Mouse (Mus musculus): ENCODE measurements around the gene Phykpl. TPM values are rescaled to one million over a fixed set of nuclear protein-coding genes. Genes with fewer than 3 reads are reported as not detected.
A peak's percentile ranks its signal among the peaks of the same experiment; 100 is the strongest.
"Not testable (repeated sequence)": the region's sequence is repeated elsewhere in the genome, so short reads cannot be mapped to it uniquely, and the experiment has no call there.

Gene Phykpl
- polyA plus RNA-seq, 1 experiment from 2014 or later = 18.1 TPM

GRCm38 (mm10) chr11:51607096-51607738 lies 22.7 kb downstream of the Phykpl start:
- Histone ChIP-seq H3K36me3 (peaks cover 34% of the 10 kb centered on the region), H3K9me3 (no peaks in the 10 kb centered on the region), H3K27me3 (no peaks in the 10 kb centered on the region), H3K4me2 (peak overlapping the region; percentile 80), H3K9ac (peak overlapping the region; percentile 88), H3K4me1 (peaks cover 29% of the 10 kb centered on the region), H3K4me3 (peak overlapping the region; percentile 99), H3K27ac (peak overlapping the region; percentile 94)
- ATAC-seq (ENCODE audit: borderline replicate concordance, extremely low read depth, low FRiP score, low TSS enrichment) = peak; percentile 41
- 7% methylated on average over 15 of the region's 15 CpGs for WGBS

- no peak overlapping the region for H3K9ac ChIP-seq
- H3K4me3 ChIP-seq = no peak overlapping the region
- H3K27me3 ChIP-seq = no peaks in the 10 kb centered on the region
- peaks cover 17% of the 10 kb centered on the region for H3K4me1 ChIP-seq
- peaks cover 12% of the 10 kb centered on the region for H3K36me3 ChIP-seq
- ATAC-seq (ENCODE audit: borderline replicate concordance, extremely low read depth, low FRiP score, low TSS enrichment) = no peak
- H3K27ac ChIP-seq = no peak overlapping the region
- H3K9me3 ChIP-seq = no peaks in the 10 kb centered on the region
- no peak overlapping the region for H3K4me2 ChIP-seq
- WGBS = 68% methylated on average over 3 of the region's 3 CpGs
Observed at GRCm38 (mm10) chr11:51609266-51609909, 24.8 kb downstream of the Phykpl start.

GRCm38 (mm10) chr11:51609940-51610339 lies 25.4 kb downstream of the Phykpl start:
- not testable (repeated sequence) for ATAC-seq (ENCODE audit: borderline replicate concordance, extremely low read depth, low FRiP score, low TSS enrichment); H3K27me3 ChIP-seq; H3K4me3 ChIP-seq; H3K27ac ChIP-seq; H3K4me2 ChIP-seq; H3K36me3 ChIP-seq; H3K9ac ChIP-seq; H3K9me3 ChIP-seq
- peaks cover 17% of the 10 kb centered on the region for H3K4me1 ChIP-seq
- 78% methylated on average over 5 of the region's 5 CpGs for WGBS

- WGBS = 67% methylated on average over 8 of the region's 8 CpGs
- Histone ChIP-seq H3K36me3 (no peaks in the 10 kb centered on the region), H3K9me3 (no peaks in the 10 kb centered on the region), H3K4me3 (no peak overlapping the region), H3K4me2 (no peak overlapping the region), H3K9ac (no peak overlapping the region), H3K4me1 (peaks cover 24% of the 10 kb centered on the region), H3K27ac (peak overlapping the region; percentile 98), H3K27me3 (no peaks in the 10 kb centered on the region)
- no peak for ATAC-seq (ENCODE audit: borderline replicate concordance, extremely low read depth, low FRiP score, low TSS enrichment)
Observed at GRCm38 (mm10) chr11:51614256-51614655, 29.7 kb downstream of the Phykpl start.

GRCm38 (mm10) chr11:51615129-51615528 lies 30.6 kb downstream of the Phykpl start:
- Histone ChIP-seq H3K9me3 (no peaks in the 10 kb centered on the region), H3K36me3 (no peaks in the 10 kb centered on the region), H3K4me1 (peaks cover 25% of the 10 kb centered on the region), H3K27ac (peak overlapping the region; percentile 98), H3K4me2 (peak overlapping the region; percentile 81), H3K27me3 (no peaks in the 10 kb centered on the region), H3K4me3 (peak overlapping the region; percentile 41), H3K9ac (peak overlapping the region; percentile 59)
- 18% methylated on average over 7 of the region's 7 CpGs for WGBS
- ATAC-seq (ENCODE audit: borderline replicate concordance, extremely low read depth, low FRiP score, low TSS enrichment) = no peak

- H3K27ac ChIP-seq = peak overlapping the region; percentile 98
- no peaks in the 10 kb centered on the region for H3K27me3 ChIP-seq
- WGBS = 3% methylated on average over 14 of the region's 14 CpGs
- H3K4me2 ChIP-seq = peak overlapping the region; percentile 81
- ATAC-seq (ENCODE audit: borderline replicate concordance, extremely low read depth, low FRiP score, low TSS enrichment) = peak; percentile 73
- H3K36me3 ChIP-seq = no peaks in the 10 kb centered on the region
- H3K4me3 ChIP-seq = peak overlapping the region; percentile 41
- H3K9ac ChIP-seq = peak overlapping the region; percentile 59
- H3K4me1 ChIP-seq = peaks cover 30% of the 10 kb centered on the region
- no peaks in the 10 kb centered on the region for H3K9me3 ChIP-seq
Observed at GRCm38 (mm10) chr11:51615601-51616000, 31.0 kb downstream of the Phykpl start.

- H3K9me3 ChIP-seq; ATAC-seq (ENCODE audit: borderline replicate concordance, extremely low read depth, low FRiP score, low TSS enrichment); H3K27me3 ChIP-seq; H3K36me3 ChIP-seq: not testable (repeated sequence)
- peak overlapping the region; percentile 81 for H3K4me2 ChIP-seq
- peak overlapping the region; percentile 98 for H3K27ac ChIP-seq
- 86% methylated on average over 7 of the region's 7 CpGs for WGBS
- peak overlapping the region; percentile 59; the same call in 1 of the 2 replicates for H3K9ac ChIP-seq
- peak overlapping the region; percentile 41 for H3K4me3 ChIP-seq
- H3K4me1 ChIP-seq = peaks cover 35% of the 10 kb centered on the region
Observed at GRCm38 (mm10) chr11:51616113-51616512, 31.6 kb downstream of the Phykpl start.

- Histone ChIP-seq H3K9me3 (no peaks in the 10 kb centered on the region), H3K4me3 (no peak overlapping the region), H3K4me2 (no peak overlapping the region), H3K4me1 (peaks cover 38% of the 10 kb centered on the region), H3K9ac (no peak overlapping the region), H3K27me3 (no peaks in the 10 kb centered on the region), H3K27ac (no peak overlapping the region), H3K36me3 (peaks cover 9% of the 10 kb centered on the region)
- WGBS = 3% methylated on average over 4 of the region's 4 CpGs
- no peak for ATAC-seq (ENCODE audit: borderline replicate concordance, extremely low read depth, low FRiP score, low TSS enrichment)
Observed at GRCm38 (mm10) chr11:51617693-51618092, 33.1 kb downstream of the Phykpl start.

GRCm38 (mm10) chr11:51618894-51619408 lies 34.4 kb downstream of the Phykpl start:
- peak; percentile 23; the same call in 1 of the 2 replicates for ATAC-seq (ENCODE audit: borderline replicate concordance, extremely low read depth, low FRiP score, low TSS enrichment)
- 46% methylated on average over 8 of the region's 8 CpGs for WGBS
- H3K27me3 ChIP-seq = no peaks in the 10 kb centered on the region
- H3K4me1 ChIP-seq = peaks cover 38% of the 10 kb centered on the region
- no peaks in the 10 kb centered on the region for H3K9me3 ChIP-seq
- peak overlapping the region; percentile 46; the same call in 1 of the 2 replicates for H3K27ac ChIP-seq
- peak overlapping the region; percentile 64 for H3K4me3 ChIP-seq
- no peak overlapping the region for H3K9ac ChIP-seq
- peak overlapping the region; percentile 70 for H3K4me2 ChIP-seq
- H3K36me3 ChIP-seq = peaks cover 21% of the 10 kb centered on the region

- under 1% methylated on average over 51 of the region's 51 CpGs for WGBS
- peak; percentile 93 for ATAC-seq (ENCODE audit: borderline replicate concordance, extremely low read depth, low FRiP score, low TSS enrichment)
- no peaks in the 10 kb centered on the region for H3K9me3 ChIP-seq
Observed at GRCm38 (mm10) chr11:51619409-51620060, 35.0 kb downstream of the Phykpl start, which contains the start of gene Nhp2. Gene Nhp2, plus strand, starts transcription at chr11:51619735.

GRCm38 (mm10) chr11:51620084-51620483 lies 35.5 kb downstream of the Phykpl start:
- Histone ChIP-seq H3K4me2 (peak overlapping the region; percentile 70), H3K9me3 (no peaks in the 10 kb centered on the region), H3K36me3 (peaks cover 33% of the 10 kb centered on the region), H3K4me1 (peaks cover 29% of the 10 kb centered on the region), H3K27me3 (no peaks in the 10 kb centered on the region), H3K9ac (peak overlapping the region; percentile 54), H3K4me3 (peak overlapping the region; percentile 64), H3K27ac (no peak overlapping the region)
- no peak for ATAC-seq (ENCODE audit: borderline replicate concordance, extremely low read depth, low FRiP score, low TSS enrichment)
- WGBS = 1% methylated on average over 11 of the region's 11 CpGs

More at GRCm38 (mm10) chr11:51619409-51620060, 35.0 kb downstream of the Phykpl start, which contains the start of gene Nhp2:
- Histone ChIP-seq H3K4me1 (peaks cover 34% of the 10 kb centered on the region), H3K36me3 (peaks cover 27% of the 10 kb centered on the region), H3K4me2 (peak within 1 kb of the TSS; percentile 70), H3K4me3 (peak within 1 kb of the TSS; percentile 64), H3K27ac (peak within 1 kb of the TSS; percentile 46; the same call in 1 of the 2 replicates), H3K9ac (peak within 1 kb of the TSS; percentile 54), H3K27me3 (no peaks in the 10 kb centered on the region)

Data from lung, embryonic 15.5 days (tissue).